Mouse (Mus musculus) stomach, postnatal 0 days (tissue): ENCODE measurements at regions not wholly inside any gene's neighbourhood (a gene's known extent, or its start where the extent isn't known, plus 50 kb on each side); places are given as distances from the start of the nearest gene placed in this dataset.

ENCODE experiments used
- CTCF ChIP-seq: IDR thresholded peaks from 2 replicates; pipeline ENCODE4 v1.5.1; 2016; ENCODE audit warnings: antibody characterized with exemption, low read depth, mild to moderate bottlenecking, moderate library complexity
- EP300 ChIP-seq: optimal IDR thresholded peaks from 2 replicates; pipeline ENCODE3; 2016; ENCODE audit warnings: antibody characterized with exemption

DNA sequence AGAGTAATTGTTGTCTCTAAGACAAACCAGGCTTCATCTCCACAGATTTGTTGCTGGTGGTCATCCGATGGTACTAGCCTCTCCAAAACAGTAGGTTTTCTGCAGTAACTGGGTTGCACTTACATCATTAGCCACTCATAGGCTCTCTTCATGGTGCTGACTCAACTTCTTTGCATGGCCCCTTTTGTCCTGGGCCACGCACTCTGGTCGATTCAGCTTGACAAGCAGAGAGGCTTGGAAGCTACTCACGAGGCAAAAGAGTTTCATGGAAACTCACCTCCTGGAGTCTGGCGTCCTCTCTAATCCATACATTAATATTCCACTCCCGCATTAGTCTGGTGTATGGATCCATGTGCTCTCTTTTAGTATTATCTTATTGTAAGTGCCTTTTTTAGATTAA, 141.5 kb upstream of the Depdc1a start:
- no peak for TF ChIP-seq CTCF
- no peak for TF ChIP-seq EP300
